Mouse (Mus musculus): ENCODE data around the gene Lin7a. TPM values are rescaled to one million over a fixed set of nuclear protein-coding genes. Genes with fewer than 3 reads are reported as not detected.

The Lin7a gene
- polyA plus RNA-seq, 1 experiment, result not detected

DNA sequence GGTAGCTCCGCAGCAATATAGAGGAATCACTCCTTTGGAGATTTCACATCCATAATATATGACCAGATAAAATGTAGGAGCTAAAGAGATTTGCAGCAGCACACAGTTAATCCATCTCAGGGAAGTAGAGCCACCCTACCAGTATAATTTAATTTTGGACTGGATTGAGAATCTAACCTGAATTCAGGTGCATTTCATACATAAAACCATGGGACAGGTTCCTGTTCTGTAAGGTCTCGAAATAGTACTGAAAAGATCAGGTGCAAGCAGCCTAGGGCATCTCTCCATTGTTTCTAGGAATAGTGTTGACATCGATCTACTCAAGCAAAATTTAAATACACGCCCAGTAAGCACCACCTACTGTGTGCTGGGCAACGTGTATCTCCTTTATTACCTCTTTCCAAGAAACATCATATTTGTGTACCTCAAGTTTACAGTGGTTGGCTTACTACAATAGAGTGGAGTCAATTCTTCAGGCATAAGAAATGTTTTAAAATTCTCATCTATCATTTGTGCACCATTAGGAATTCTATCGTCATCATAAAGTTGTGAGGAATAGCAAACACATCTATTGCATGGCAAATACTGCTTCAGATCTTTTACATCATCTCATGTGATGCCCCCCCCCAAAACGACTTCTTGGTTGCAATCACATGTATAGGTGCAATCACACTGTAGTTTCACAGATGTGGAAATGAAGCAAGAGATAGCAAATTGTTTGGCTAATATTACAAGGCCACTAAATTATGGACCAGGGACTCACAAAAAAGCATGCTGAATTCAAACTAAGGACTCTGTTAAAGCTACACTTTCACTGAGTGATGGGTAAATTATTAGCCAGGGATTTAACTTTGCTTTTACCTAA is 20.9 kb upstream of the Lin7a start:
- TF ChIP-seq FLI1 (IDR thresholded peaks at IDR 0.05; ENCODE audit: low read length) (no peak), GATA1 (IDR thresholded peaks at IDR 0.05; ENCODE audit: borderline replicate concordance, low read length) (no peak)
- H3K9me3 ChIP-seq, result peaks cover 2% of the 10 kb centered on the region; the same call in 1 of the 2 replicates
- no peaks in the 10 kb centered on the region for H3K36me3 ChIP-seq (replicated peaks; ENCODE audit: low read length)
- H3K27me3 ChIP-seq (replicated peaks), result no peaks in the 10 kb centered on the region
- H3K4me3 ChIP-seq (replicated peaks), result no peak overlapping the region
- no peaks in the 10 kb centered on the region for H3K4me1 ChIP-seq

DNA sequence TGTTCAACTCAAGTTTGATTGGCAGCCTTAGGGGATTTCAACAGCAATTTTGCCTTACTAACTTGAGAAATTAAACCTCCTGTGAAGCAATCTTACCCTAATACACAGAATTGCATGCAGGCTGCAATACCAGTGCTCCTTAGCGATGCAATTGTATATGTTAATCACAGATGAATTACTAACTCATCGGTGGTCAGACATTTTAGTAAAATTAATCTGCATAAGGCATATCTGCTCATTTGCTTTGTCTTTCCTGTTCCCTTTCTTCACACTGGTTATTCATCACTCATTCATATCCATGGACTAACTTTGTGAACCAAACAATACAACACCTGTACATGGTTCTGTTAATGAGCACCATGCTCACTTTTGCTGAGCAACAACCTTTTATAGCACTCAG is 20.2 kb upstream of the Lin7a start:
- H3K4me1 ChIP-seq, result no peaks in the 10 kb centered on the region
- no peaks in the 10 kb centered on the region for H3K36me3 ChIP-seq (replicated peaks; ENCODE audit: low read length)
- TF ChIP-seq FLI1 (IDR thresholded peaks at IDR 0.05; ENCODE audit: low read length) (no peak), GATA1 (IDR thresholded peaks at IDR 0.05; ENCODE audit: borderline replicate concordance, low read length) (no peak)
- H3K9me3 ChIP-seq, result peaks cover 3% of the 10 kb centered on the region; the same call in 1 of the 2 replicates
- no peaks in the 10 kb centered on the region for H3K27me3 ChIP-seq (replicated peaks)
- H3K4me3 ChIP-seq (replicated peaks), result no peak overlapping the region

DNA sequence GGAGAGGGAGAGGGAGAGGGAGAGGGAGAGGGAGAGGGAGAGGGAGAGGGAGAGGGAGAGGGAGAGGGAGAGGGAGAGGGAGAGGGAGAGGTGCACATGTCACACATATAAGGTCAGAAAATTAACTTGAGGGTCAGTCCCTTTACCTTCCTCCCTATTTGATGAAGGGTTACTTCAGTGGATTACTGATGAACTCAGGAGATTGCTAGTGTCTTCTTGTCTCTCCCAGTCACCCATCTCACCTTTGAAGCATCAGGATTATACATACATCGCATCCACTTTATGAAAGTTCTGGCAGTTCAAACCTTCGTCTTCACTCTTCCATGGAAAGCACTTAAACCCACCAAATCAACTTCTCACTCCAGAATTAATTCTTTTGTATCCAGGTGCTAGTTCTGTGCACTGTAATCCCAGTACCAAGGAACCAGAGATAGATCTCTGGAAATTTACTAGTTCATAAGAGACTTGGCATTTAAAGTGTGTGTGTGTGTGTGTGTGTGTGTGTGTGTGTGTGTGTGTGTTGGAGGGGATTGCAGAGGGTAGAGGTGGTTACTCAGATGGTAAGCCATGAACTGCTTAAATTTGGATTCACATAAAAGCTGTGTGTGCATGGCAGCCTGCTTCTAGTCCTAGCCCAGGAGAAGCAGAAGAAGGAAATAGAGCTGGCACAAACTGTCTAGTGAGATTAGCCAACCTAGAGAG is 19.5 kb upstream of the Lin7a start:
- no peaks in the 10 kb centered on the region for H3K4me1 ChIP-seq
- H3K27me3 ChIP-seq (replicated peaks), result no peaks in the 10 kb centered on the region
- no peak overlapping the region for H3K4me3 ChIP-seq (replicated peaks)
- peaks cover 3% of the 10 kb centered on the region; the same call in 1 of the 2 replicates for H3K9me3 ChIP-seq
- TF ChIP-seq GATA1 (IDR thresholded peaks at IDR 0.05; ENCODE audit: borderline replicate concordance, low read length), result no peak
- TF ChIP-seq FLI1 (IDR thresholded peaks at IDR 0.05; ENCODE audit: low read length), result no peak
- H3K36me3 ChIP-seq (replicated peaks; ENCODE audit: low read length), result no peaks in the 10 kb centered on the region

DNA sequence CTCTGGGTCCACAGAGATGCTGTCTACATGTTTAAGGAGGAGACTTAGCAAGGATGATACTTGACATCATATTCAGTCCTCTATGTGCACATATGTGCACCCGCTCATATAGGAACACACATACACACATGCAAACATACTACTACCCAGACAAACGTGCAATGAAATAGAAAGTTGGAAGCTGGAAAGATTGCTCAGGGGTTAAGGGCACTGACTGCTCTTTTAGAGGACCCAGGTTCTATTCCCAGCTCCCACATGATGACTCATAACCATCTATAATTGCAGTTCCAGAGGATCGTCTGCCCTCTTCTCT is 19.0 kb upstream of the Lin7a start:
- H3K4me3 ChIP-seq (replicated peaks), result no peak overlapping the region
- H3K27me3 ChIP-seq (replicated peaks), result no peaks in the 10 kb centered on the region
- H3K9me3 ChIP-seq, result peaks cover 3% of the 10 kb centered on the region; the same call in 1 of the 2 replicates
- TF ChIP-seq FLI1 (IDR thresholded peaks at IDR 0.05; ENCODE audit: low read length) (no peak), GATA1 (IDR thresholded peaks at IDR 0.05; ENCODE audit: borderline replicate concordance, low read length) (no peak)
- no peaks in the 10 kb centered on the region for H3K4me1 ChIP-seq
- H3K36me3 ChIP-seq (replicated peaks; ENCODE audit: low read length), result no peaks in the 10 kb centered on the region

DNA sequence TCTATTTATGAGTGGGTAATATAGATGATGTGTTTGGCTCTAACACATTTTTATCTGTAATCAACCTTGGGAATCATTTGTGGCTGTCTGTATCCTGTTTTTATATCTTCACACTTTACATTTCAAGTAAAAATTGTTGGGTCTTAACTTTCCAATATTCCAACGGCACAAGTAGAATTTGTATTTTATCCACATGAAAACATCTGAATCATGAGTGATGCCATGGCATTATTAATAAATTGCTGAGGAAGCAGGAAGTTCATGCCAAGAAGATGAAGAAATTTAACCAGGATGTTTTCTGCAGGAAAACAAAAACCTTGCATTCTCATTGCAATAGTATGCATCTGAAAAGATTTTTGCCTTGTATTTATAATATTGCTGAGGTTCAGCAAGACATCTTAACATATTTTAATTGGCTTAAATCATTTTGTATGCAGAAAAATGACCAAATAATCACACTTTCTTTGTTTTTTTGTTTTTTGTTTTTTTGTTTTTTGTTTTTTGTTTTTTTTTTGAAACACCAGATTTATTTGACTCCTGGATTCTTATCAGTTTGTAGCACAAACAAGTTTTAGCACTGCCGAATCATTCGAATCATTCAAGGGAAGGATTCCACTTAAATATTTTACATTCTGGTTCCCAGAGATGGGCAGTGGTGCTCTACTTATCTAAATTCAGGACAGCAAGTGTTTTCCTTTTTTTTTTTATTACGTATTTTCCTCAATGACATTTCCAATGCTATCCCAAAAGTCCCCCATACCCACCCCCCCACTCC is 18.1 kb upstream of the Lin7a start:
- no peaks in the 10 kb centered on the region for H3K4me1 ChIP-seq
- no peaks in the 10 kb centered on the region for H3K27me3 ChIP-seq (replicated peaks)
- H3K4me3 ChIP-seq (replicated peaks), result no peak overlapping the region
- TF ChIP-seq FLI1 (IDR thresholded peaks at IDR 0.05; ENCODE audit: low read length) (no peak), GATA1 (IDR thresholded peaks at IDR 0.05; ENCODE audit: borderline replicate concordance, low read length) (no peak)
- H3K36me3 ChIP-seq (replicated peaks; ENCODE audit: low read length), result no peaks in the 10 kb centered on the region
- peaks cover 3% of the 10 kb centered on the region; the same call in 1 of the 2 replicates for H3K9me3 ChIP-seq

DNA sequence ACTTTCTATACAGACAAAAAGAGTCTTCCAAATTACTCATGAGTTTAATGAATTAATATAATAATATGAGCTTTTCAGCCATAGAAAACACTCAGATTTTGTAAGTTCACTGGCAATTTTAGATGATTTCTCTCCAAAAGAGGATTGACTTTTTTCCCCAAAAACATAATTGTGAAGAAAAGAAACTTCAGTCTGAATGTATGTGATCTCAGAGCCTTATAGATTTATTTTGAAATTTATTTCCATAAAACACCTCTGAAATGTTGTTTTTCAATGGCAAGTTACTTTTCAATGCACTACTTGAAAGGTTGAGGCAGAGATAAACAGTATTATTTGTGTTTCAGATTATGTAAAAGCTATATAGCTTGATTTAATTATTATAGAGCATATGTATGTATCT is 16.8 kb upstream of the Lin7a start:
- peaks cover 3% of the 10 kb centered on the region; the same call in 1 of the 2 replicates for H3K9me3 ChIP-seq
- H3K4me1 ChIP-seq, result no peaks in the 10 kb centered on the region
- no peak for TF ChIP-seq GATA1 (IDR thresholded peaks at IDR 0.05; ENCODE audit: borderline replicate concordance, low read length)
- no peak for TF ChIP-seq FLI1 (IDR thresholded peaks at IDR 0.05; ENCODE audit: low read length)
- no peaks in the 10 kb centered on the region for H3K27me3 ChIP-seq (replicated peaks)
- H3K4me3 ChIP-seq (replicated peaks), result no peak overlapping the region
- H3K36me3 ChIP-seq (replicated peaks; ENCODE audit: low read length), result no peaks in the 10 kb centered on the region

DNA sequence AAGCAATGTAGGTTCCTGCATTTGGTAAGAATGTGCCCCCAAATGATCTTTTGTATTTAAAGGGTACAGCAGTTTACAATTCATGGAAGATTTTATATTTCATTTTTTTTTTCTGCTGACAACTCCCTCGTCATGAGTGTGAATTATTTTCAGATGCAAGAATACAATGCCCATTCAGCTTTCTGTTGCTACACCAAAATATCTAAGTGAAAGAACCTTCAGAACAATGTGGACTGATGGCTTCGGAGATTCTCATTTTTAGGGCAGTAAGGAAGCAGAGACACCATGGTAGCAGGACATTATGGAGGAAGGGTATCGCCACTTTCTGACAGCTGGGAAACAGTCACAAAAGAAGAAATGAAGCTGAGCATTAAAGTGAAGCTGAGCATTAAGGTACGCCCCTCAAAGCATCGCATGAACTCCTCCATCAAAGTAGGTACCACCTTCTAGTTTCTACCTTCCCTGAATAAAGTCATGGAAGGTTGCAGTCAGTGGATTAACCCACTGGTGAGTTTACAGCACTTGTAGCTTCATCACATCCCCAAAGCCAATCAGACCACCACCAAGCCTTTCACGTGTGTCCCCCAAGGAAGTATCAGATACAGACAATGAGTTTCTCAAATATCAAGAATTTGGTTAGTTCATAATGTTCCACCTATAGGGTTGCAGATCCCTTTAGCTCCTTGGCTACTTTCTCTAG is 16.0 kb upstream of the Lin7a start:
- TF ChIP-seq FLI1 (IDR thresholded peaks at IDR 0.05; ENCODE audit: low read length), result no peak
- TF ChIP-seq GATA1 (IDR thresholded peaks at IDR 0.05; ENCODE audit: borderline replicate concordance, low read length), result no peak
- Histone ChIP-seq H3K9me3 (peaks cover 3% of the 10 kb centered on the region; the same call in 1 of the 2 replicates), H3K4me1 (no peaks in the 10 kb centered on the region)

DNA sequence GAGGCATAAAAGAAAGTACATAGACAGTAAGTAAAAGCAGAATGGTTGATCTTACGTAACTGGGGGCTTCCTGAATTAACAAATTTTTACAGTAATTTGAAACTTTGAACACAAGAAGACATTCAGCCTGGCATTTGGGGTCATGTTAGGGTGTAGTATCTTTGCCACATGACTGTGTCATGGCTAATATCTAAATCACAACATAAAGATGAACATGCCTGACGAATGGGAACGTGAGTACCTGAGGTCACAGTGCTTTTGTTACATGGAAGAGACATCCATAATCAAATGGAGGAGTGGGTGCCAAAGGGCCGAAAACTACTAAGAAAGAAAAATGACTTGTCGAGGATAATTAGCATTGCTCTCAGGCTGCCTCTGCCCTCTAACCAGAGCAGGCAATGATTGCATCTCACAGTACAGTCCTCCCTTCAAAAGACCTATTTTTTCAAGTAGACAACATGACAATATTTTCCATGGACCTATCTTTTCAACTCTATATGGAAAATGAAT is 15.0 kb upstream of the Lin7a start:
- no peak for TF ChIP-seq FLI1 (IDR thresholded peaks at IDR 0.05; ENCODE audit: low read length)
- TF ChIP-seq GATA1 (IDR thresholded peaks at IDR 0.05; ENCODE audit: borderline replicate concordance, low read length), result no peak
- Histone ChIP-seq H3K4me3 (replicated peaks) (no peak overlapping the region), H3K4me1 (no peaks in the 10 kb centered on the region), H3K9me3 (peaks cover 3% of the 10 kb centered on the region; the same call in 1 of the 2 replicates), H3K36me3 (replicated peaks; ENCODE audit: low read length) (no peaks in the 10 kb centered on the region), H3K27me3 (replicated peaks) (no peaks in the 10 kb centered on the region)

More for the DNA sequence above, 16.0 kb upstream of the Lin7a start:
- H3K36me3 ChIP-seq (replicated peaks; ENCODE audit: low read length), result no peaks in the 10 kb centered on the region
- H3K27me3 ChIP-seq (replicated peaks), result no peaks in the 10 kb centered on the region
- no peak overlapping the region for H3K4me3 ChIP-seq (replicated peaks)

DNA sequence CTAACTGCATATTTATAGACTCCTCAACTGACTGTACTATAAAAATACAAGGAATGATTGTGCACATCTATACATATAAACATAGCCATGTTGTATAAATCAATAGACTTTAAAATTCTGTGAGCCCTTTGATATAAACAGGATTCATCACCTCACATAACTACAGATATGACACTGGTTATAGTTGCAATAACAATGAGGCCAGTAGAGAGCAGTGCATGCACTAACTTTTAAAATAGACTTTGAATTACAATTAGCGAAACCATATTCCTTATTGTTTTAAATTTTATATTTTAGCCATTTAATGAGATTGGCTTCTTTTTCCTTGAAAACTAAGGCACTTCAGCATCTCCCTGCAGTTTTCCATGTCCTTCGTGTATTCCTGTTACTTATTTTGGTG is 11.1 kb upstream of the Lin7a start:
- H3K9me3 ChIP-seq, result peaks cover 3% of the 10 kb centered on the region; the same call in 1 of the 2 replicates
- H3K4me3 ChIP-seq (replicated peaks), result no peak overlapping the region
- no peaks in the 10 kb centered on the region for H3K36me3 ChIP-seq (replicated peaks; ENCODE audit: low read length)
- TF ChIP-seq GATA1 (IDR thresholded peaks at IDR 0.05; ENCODE audit: borderline replicate concordance, low read length), result no peak
- H3K27me3 ChIP-seq (replicated peaks), result no peaks in the 10 kb centered on the region
- H3K4me1 ChIP-seq, result no peaks in the 10 kb centered on the region

Measured in megakaryocyte, embryonic 14.5 days (primary cell).